Mouse (Mus musculus): Measurements from ENCODE around the gene Anapc4. TPM values are rescaled to one million over a fixed set of nuclear protein-coding genes. Genes with fewer than 3 reads are reported as not detected.

The Anapc4 gene
- polyA plus RNA-seq, 1 experiment from 2014 or later: 98.7 TPM

GRCm38 (mm10) chr5:52878847-52879246, 45.0 kb downstream of the Anapc4 start:
- H3K4me2 ChIP-seq (replicated peaks; ENCODE audit: low read depth, low read length): no peak overlapping the region
- H3K27me3 ChIP-seq (ENCODE audit: control insufficient read depth, insufficient read depth, low read length): no peaks in the 10 kb centered on the region
- no peak overlapping the region for H3K27ac ChIP-seq (ENCODE audit: low read length)
- no peaks in the 10 kb centered on the region for H3K4me1 ChIP-seq (ENCODE audit: control insufficient read depth, insufficient read depth, low read length)
- no peak overlapping the region for H3K9ac ChIP-seq (replicated peaks; ENCODE audit: low read depth, low read length)
- 4% methylated on average over 8 of the region's 14 CpGs for WGBS
- no peaks in the 10 kb centered on the region for H3K9me3 ChIP-seq (ENCODE audit: control insufficient read depth, low read depth, low read length)
- no peaks in the 10 kb centered on the region for H3K36me3 ChIP-seq (ENCODE audit: control insufficient read depth, insufficient read depth, low read length)
- no peak overlapping the region for H3K4me3 ChIP-seq (ENCODE audit: low read depth, low read length)
- peak; percentile 65; the same call in 1 of the 2 replicates for ATAC-seq (ENCODE audit: insufficient number of reproducible peaks, insufficient read depth, low FRiP score, low read depth)

GRCm38 (mm10) chr5:52879926-52880325, 46.1 kb downstream of the Anapc4 start:
- H3K4me1 ChIP-seq (ENCODE audit: control insufficient read depth, insufficient read depth, low read length): no peaks in the 10 kb centered on the region
- no peak overlapping the region for H3K9ac ChIP-seq (replicated peaks; ENCODE audit: low read depth, low read length)
- H3K4me3 ChIP-seq (ENCODE audit: low read depth, low read length): no peak overlapping the region
- no peaks in the 10 kb centered on the region for H3K27me3 ChIP-seq (ENCODE audit: control insufficient read depth, insufficient read depth, low read length)
- 89% methylated on average over 6 of the region's 6 CpGs for WGBS
- no peak overlapping the region for H3K27ac ChIP-seq (ENCODE audit: low read length)
- no peaks in the 10 kb centered on the region for H3K36me3 ChIP-seq (ENCODE audit: control insufficient read depth, insufficient read depth, low read length)
- no peak overlapping the region for H3K4me2 ChIP-seq (replicated peaks; ENCODE audit: low read depth, low read length)
- H3K9me3 ChIP-seq (ENCODE audit: control insufficient read depth, low read depth, low read length): no peaks in the 10 kb centered on the region
- ATAC-seq (ENCODE audit: insufficient number of reproducible peaks, insufficient read depth, low FRiP score, low read depth): no peak

GRCm38 (mm10) chr5:52882446-52882845, 48.6 kb downstream of the Anapc4 start:
- WGBS: 48% methylated on average over 2 of the region's 2 CpGs
- ATAC-seq (ENCODE audit: insufficient number of reproducible peaks, insufficient read depth, low FRiP score, low read depth): no peak
- H3K36me3 ChIP-seq (ENCODE audit: control insufficient read depth, insufficient read depth, low read length): no peaks in the 10 kb centered on the region

GRCm38 (mm10) chr5:52887085-52887484, 53.3 kb downstream of the Anapc4 start:
- H3K27ac ChIP-seq (ENCODE audit: low read length): no peak overlapping the region
- 43% methylated on average over 12 of the region's 12 CpGs for WGBS
- H3K36me3 ChIP-seq (ENCODE audit: control insufficient read depth, insufficient read depth, low read length): no peaks in the 10 kb centered on the region
- no peaks in the 10 kb centered on the region for H3K4me1 ChIP-seq (ENCODE audit: control insufficient read depth, insufficient read depth, low read length)
- H3K9ac ChIP-seq (replicated peaks; ENCODE audit: low read depth, low read length): no peak overlapping the region
- H3K4me3 ChIP-seq (ENCODE audit: low read depth, low read length): no peak overlapping the region
- no peak overlapping the region for H3K4me2 ChIP-seq (replicated peaks; ENCODE audit: low read depth, low read length)
- no peak for ATAC-seq (ENCODE audit: insufficient number of reproducible peaks, insufficient read depth, low FRiP score, low read depth)
- no peaks in the 10 kb centered on the region for H3K27me3 ChIP-seq (ENCODE audit: control insufficient read depth, insufficient read depth, low read length)
- H3K9me3 ChIP-seq (ENCODE audit: control insufficient read depth, low read depth, low read length): no peaks in the 10 kb centered on the region

More at GRCm38 (mm10) chr5:52882446-52882845, 48.6 kb downstream of the Anapc4 start:
- Histone ChIP-seq H3K9ac (replicated peaks; ENCODE audit: low read depth, low read length) (no peak overlapping the region), H3K4me3 (ENCODE audit: low read depth, low read length) (no peak overlapping the region), H3K9me3 (ENCODE audit: control insufficient read depth, low read depth, low read length) (no peaks in the 10 kb centered on the region), H3K27ac (ENCODE audit: low read length) (no peak overlapping the region), H3K4me2 (replicated peaks; ENCODE audit: low read depth, low read length) (no peak overlapping the region), H3K4me1 (ENCODE audit: control insufficient read depth, insufficient read depth, low read length) (no peaks in the 10 kb centered on the region), H3K27me3 (ENCODE audit: control insufficient read depth, insufficient read depth, low read length) (no peaks in the 10 kb centered on the region)

GRCm38 (mm10) chr5:52889919-52890318, 56.1 kb downstream of the Anapc4 start:
- WGBS: 88% methylated on average over 7 of the region's 7 CpGs
- no peak for ATAC-seq (ENCODE audit: insufficient number of reproducible peaks, insufficient read depth, low FRiP score, low read depth)
- H3K27ac ChIP-seq (ENCODE audit: low read length): no peak overlapping the region

GRCm38 (mm10) chr5:52891949-52892835, 58.4 kb downstream of the Anapc4 start:
- no peak for ATAC-seq (ENCODE audit: insufficient number of reproducible peaks, insufficient read depth, low FRiP score, low read depth)
- Histone ChIP-seq H3K27ac (ENCODE audit: low read length) (no peak overlapping the region), H3K4me3 (ENCODE audit: low read depth, low read length) (no peak overlapping the region), H3K27me3 (ENCODE audit: control insufficient read depth, insufficient read depth, low read length) (no peaks in the 10 kb centered on the region), H3K9ac (replicated peaks; ENCODE audit: low read depth, low read length) (no peak overlapping the region), H3K4me1 (ENCODE audit: control insufficient read depth, insufficient read depth, low read length) (no peaks in the 10 kb centered on the region), H3K9me3 (ENCODE audit: control insufficient read depth, low read depth, low read length) (no peaks in the 10 kb centered on the region), H3K36me3 (ENCODE audit: control insufficient read depth, insufficient read depth, low read length) (no peaks in the 10 kb centered on the region), H3K4me2 (replicated peaks; ENCODE audit: low read depth, low read length) (no peak overlapping the region)
- 60% methylated on average over 12 of the region's 12 CpGs for WGBS

More at GRCm38 (mm10) chr5:52889919-52890318, 56.1 kb downstream of the Anapc4 start:
- Histone ChIP-seq H3K4me1 (ENCODE audit: control insufficient read depth, insufficient read depth, low read length) (no peaks in the 10 kb centered on the region), H3K27me3 (ENCODE audit: control insufficient read depth, insufficient read depth, low read length) (no peaks in the 10 kb centered on the region), H3K9me3 (ENCODE audit: control insufficient read depth, low read depth, low read length) (no peaks in the 10 kb centered on the region), H3K4me3 (ENCODE audit: low read depth, low read length) (no peak overlapping the region), H3K36me3 (ENCODE audit: control insufficient read depth, insufficient read depth, low read length) (no peaks in the 10 kb centered on the region), H3K9ac (replicated peaks; ENCODE audit: low read depth, low read length) (no peak overlapping the region), H3K4me2 (replicated peaks; ENCODE audit: low read depth, low read length) (no peak overlapping the region)

- WGBS: 76% methylated on average over 5 of the region's 5 CpGs
- H3K4me1 ChIP-seq (ENCODE audit: control insufficient read depth, insufficient read depth, low read length): no peaks in the 10 kb centered on the region
- no peak overlapping the region for H3K4me3 ChIP-seq (ENCODE audit: low read depth, low read length)
- H3K27ac ChIP-seq (ENCODE audit: low read length): no peak overlapping the region
- no peak for ATAC-seq (ENCODE audit: insufficient number of reproducible peaks, insufficient read depth, low FRiP score, low read depth)
- no peaks in the 10 kb centered on the region for H3K9me3 ChIP-seq (ENCODE audit: control insufficient read depth, low read depth, low read length)
- no peak overlapping the region for H3K4me2 ChIP-seq (replicated peaks; ENCODE audit: low read depth, low read length)
- no peak overlapping the region for H3K9ac ChIP-seq (replicated peaks; ENCODE audit: low read depth, low read length)
- no peaks in the 10 kb centered on the region for H3K27me3 ChIP-seq (ENCODE audit: control insufficient read depth, insufficient read depth, low read length)
- no peaks in the 10 kb centered on the region for H3K36me3 ChIP-seq (ENCODE audit: control insufficient read depth, insufficient read depth, low read length)
Observed at GRCm38 (mm10) chr5:52893938-52894337, 60.1 kb downstream of the Anapc4 start.

- no peaks in the 10 kb centered on the region for H3K4me1 ChIP-seq (ENCODE audit: control insufficient read depth, insufficient read depth, low read length)
- H3K27ac ChIP-seq (ENCODE audit: low read length): no peak overlapping the region
- ATAC-seq (ENCODE audit: insufficient number of reproducible peaks, insufficient read depth, low FRiP score, low read depth): no peak
- no peak overlapping the region for H3K9ac ChIP-seq (replicated peaks; ENCODE audit: low read depth, low read length)
- H3K4me2 ChIP-seq (replicated peaks; ENCODE audit: low read depth, low read length): no peak overlapping the region
- no peaks in the 10 kb centered on the region for H3K9me3 ChIP-seq (ENCODE audit: control insufficient read depth, low read depth, low read length)
- H3K27me3 ChIP-seq (ENCODE audit: control insufficient read depth, insufficient read depth, low read length): no peaks in the 10 kb centered on the region
- no peak overlapping the region for H3K4me3 ChIP-seq (ENCODE audit: low read depth, low read length)
- no peaks in the 10 kb centered on the region for H3K36me3 ChIP-seq (ENCODE audit: control insufficient read depth, insufficient read depth, low read length)
- WGBS: 28% methylated on average over 4 of the region's 4 CpGs
Observed at GRCm38 (mm10) chr5:52904246-52904645, 70.4 kb downstream of the Anapc4 start.

Measured in stomach, embryonic 14.5 days (tissue).